Mouse (Mus musculus) ES-Bruce4 (cell line): ENCODE measurements around the gene Tasp1.

ENCODE experiments used
- CTCF ChIP-seq: IDR thresholded peaks from one replicate; pipeline ENCODE4 v1.8.1; 2011; ENCODE audit warnings: low read depth, low read length
- EP300 ChIP-seq: IDR thresholded peaks from 2 replicates; pipeline ENCODE4 v1.6.1; 2011; ENCODE audit warnings: low read depth, low read length; ENCODE audit not compliant: insufficient read depth

- no peak for TF ChIP-seq CTCF
- TF ChIP-seq EP300 = no peak
Measured at GRCm38 (mm10) chr2:140037459-140037858, 29.1 kb downstream of the Tasp1 start.
